Mouse (Mus musculus) megakaryocyte, embryonic 14.5 days (primary cell): ENCODE measurements at regions not wholly inside any gene's neighbourhood (a gene's known extent, or its start where the extent isn't known, plus 50 kb on each side); places are given as distances from the start of the nearest gene placed in this dataset.

ENCODE experiments used
- H3K27me3 ChIP-seq: replicated peaks from 2 replicates; pipeline ENCODE3; 2012; ENCODE audit warnings: inconsistent platforms
- H3K36me3 ChIP-seq: replicated peaks from 2 replicates; pipeline ENCODE3; 2012; ENCODE audit warnings: low read length, inconsistent platforms, mixed read lengths
- H3K4me1 ChIP-seq: 2 replicates; pipeline ENCODE4 v1.6.1; 2012; ENCODE audit warnings: inconsistent platforms
- H3K4me3 ChIP-seq: replicated peaks from 2 replicates; pipeline ENCODE3; 2012; ENCODE audit warnings: moderate library complexity, mild to moderate bottlenecking, inconsistent platforms
- H3K9me3 ChIP-seq: 2 replicates; pipeline ENCODE4 v1.6.1; 2012; ENCODE audit warnings: inconsistent platforms
- FLI1 ChIP-seq: IDR thresholded peaks from 2 replicates; pipeline ENCODE4 v1.6.1; 2012; ENCODE audit warnings: low read length, inconsistent platforms, mixed read lengths
- GATA1 ChIP-seq: IDR thresholded peaks from 3 replicates; pipeline ENCODE4 v1.6.1; 2012; ENCODE audit warnings: mixed read lengths, low read length, inconsistent platforms, borderline replicate concordance

- H3K36me3 ChIP-seq: no peaks in the 10 kb centered on the region
- H3K27me3 ChIP-seq: no peaks in the 10 kb centered on the region
- no peak overlapping the region for H3K4me3 ChIP-seq
- peaks cover 75% of the 10 kb centered on the region for H3K9me3 ChIP-seq
- no peaks in the 10 kb centered on the region for H3K4me1 ChIP-seq
- TF ChIP-seq FLI1 (no peak), GATA1 (no peak)
Measured at GRCm38 (mm10) chr2:171689102-171689501, 354.2 kb downstream of the Cbln4 start.

GRCm38 (mm10) chr2:171677998-171678397 is 365.3 kb downstream of the Cbln4 start:
- peaks cover 60% of the 10 kb centered on the region for H3K9me3 ChIP-seq
- no peaks in the 10 kb centered on the region for H3K4me1 ChIP-seq
- TF ChIP-seq GATA1 (no peak), FLI1 (no peak)
- H3K36me3 ChIP-seq: no peaks in the 10 kb centered on the region
- no peak overlapping the region for H3K4me3 ChIP-seq
- no peaks in the 10 kb centered on the region for H3K27me3 ChIP-seq

DNA sequence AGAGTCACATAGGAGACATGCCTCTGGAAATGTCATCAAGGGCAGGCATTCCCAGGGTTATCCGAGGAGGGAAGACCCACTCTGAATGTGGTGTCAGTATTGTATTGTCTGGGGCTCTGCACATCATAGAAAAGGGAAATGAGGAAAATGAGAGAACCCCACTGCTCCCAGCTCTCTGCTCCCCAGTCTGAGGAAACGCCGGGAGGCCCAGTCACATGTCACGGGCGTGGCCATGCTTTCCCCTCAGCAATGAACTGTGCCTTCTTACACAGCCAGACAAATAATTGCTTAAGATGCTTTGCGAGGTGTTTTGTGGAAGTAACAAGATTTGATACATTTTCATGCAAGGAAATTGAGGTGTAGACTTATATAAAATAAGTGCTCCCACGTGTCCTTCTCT is 366.1 kb downstream of the Cbln4 start:
- H3K9me3 ChIP-seq: peaks cover 55% of the 10 kb centered on the region
- no peaks in the 10 kb centered on the region for H3K36me3 ChIP-seq
- no peaks in the 10 kb centered on the region for H3K4me1 ChIP-seq
- TF ChIP-seq FLI1 (no peak), GATA1 (no peak)
- no peak overlapping the region for H3K4me3 ChIP-seq
- no peaks in the 10 kb centered on the region for H3K27me3 ChIP-seq

DNA sequence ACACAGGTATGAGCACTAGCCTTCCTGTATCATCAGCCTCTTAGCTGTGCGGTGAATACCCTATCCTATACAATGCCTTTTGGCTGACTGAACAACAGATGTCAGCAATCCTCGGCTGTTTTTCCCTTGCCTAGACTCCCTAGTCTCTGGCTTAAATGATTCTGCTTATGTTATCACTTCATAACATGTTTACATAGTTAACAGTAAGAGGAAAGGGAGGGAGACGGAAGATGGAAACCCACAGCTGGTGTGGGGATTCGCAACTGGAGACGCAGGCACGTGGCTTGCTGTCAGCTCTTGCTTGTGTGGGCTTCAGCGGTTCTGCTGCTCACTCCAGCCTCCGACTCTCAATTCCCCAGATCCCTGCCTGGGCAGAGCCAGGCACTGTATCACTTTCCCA is 367.2 kb downstream of the Cbln4 start:
- Histone ChIP-seq H3K36me3 (no peaks in the 10 kb centered on the region), H3K4me1 (no peaks in the 10 kb centered on the region), H3K4me3 (no peak overlapping the region), H3K27me3 (no peaks in the 10 kb centered on the region), H3K9me3 (peaks cover 56% of the 10 kb centered on the region)
- TF ChIP-seq GATA1 (no peak), FLI1 (no peak)

GRCm38 (mm10) chr2:171675411-171675810 is 367.9 kb downstream of the Cbln4 start:
- Histone ChIP-seq H3K36me3 (no peaks in the 10 kb centered on the region), H3K4me3 (no peak overlapping the region), H3K27me3 (no peaks in the 10 kb centered on the region), H3K9me3 (peaks cover 56% of the 10 kb centered on the region), H3K4me1 (no peaks in the 10 kb centered on the region)
- TF ChIP-seq FLI1: no peak
- TF ChIP-seq GATA1: no peak

DNA sequence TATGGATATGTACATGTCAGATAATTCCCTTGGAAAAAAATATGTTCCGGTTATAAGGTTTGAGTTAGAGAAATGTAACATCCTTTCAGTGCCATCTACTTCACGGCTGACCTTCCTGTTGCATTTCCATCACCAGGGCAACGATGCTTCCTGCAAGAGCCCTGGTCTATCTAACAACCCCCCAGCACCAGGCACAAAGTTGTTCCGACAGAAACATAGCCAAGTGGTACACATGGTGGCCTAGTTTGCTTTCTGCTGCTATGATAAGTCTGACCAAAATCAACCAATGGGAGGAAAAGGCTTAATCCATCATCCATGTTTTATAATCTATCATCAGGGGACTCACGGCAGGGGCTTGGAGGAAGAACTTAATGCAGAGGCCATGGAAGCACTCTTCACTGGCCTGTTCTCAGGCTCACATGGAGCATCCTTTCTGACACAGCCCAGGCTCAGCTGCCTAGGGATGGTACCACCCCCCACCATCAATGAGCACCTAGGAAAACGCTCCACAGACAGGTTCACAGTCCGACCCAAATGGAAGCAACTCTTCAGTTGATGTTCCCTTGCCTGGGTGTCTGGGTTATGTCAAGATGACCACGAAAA is 372.2 kb downstream of the Cbln4 start:
- no peak overlapping the region for H3K4me3 ChIP-seq
- H3K9me3 ChIP-seq: peaks cover 50% of the 10 kb centered on the region

DNA sequence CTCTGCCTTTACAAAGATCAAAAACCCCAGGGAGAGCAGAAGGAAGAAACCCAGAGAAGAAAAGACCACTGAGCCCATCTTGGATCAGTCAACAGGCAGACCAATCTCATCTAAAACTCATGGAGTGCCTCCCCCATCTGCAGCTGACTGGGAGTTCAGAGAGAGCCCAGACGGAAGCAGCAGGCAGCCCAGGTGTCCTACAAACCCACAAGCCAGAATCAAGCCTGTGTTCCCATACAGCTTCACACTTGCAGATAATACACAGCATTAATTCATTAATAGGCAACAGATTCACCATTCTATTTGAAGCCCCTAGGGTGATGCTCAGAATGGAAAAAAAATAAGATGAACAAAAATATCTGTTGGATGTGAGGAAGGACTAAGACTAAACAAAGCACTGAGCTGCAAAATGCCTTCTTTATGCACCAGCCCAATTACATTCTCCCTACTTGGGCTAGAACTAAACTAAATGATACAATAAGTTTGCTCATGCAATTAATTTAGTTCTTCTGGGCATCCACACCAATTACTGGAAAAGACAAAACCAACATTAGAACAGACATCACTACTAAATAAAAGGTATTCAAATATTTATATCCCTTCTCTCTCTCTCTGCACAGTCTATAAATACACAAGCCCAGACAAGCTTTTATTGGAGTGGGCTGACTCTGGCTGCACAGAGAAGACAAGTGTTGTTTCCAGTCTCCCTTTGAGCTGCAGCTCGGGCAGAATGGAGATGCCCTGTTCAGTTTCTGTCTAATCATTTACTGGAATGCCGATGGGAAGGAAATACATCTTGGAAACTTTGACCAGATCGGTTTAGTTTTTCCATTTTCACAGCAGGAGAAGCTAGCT is 374.2 kb downstream of the Cbln4 start:
- H3K4me1 ChIP-seq: no peaks in the 10 kb centered on the region
- H3K27me3 ChIP-seq: no peaks in the 10 kb centered on the region
- TF ChIP-seq FLI1: no peak
- TF ChIP-seq GATA1: no peak
- no peaks in the 10 kb centered on the region for H3K36me3 ChIP-seq
- H3K9me3 ChIP-seq: peaks cover 44% of the 10 kb centered on the region
- no peak overlapping the region for H3K4me3 ChIP-seq

More for the DNA sequence above, 372.2 kb downstream of the Cbln4 start:
- TF ChIP-seq FLI1: no peak
- TF ChIP-seq GATA1: no peak
- Histone ChIP-seq H3K4me1 (no peaks in the 10 kb centered on the region), H3K36me3 (no peaks in the 10 kb centered on the region), H3K27me3 (no peaks in the 10 kb centered on the region)

DNA sequence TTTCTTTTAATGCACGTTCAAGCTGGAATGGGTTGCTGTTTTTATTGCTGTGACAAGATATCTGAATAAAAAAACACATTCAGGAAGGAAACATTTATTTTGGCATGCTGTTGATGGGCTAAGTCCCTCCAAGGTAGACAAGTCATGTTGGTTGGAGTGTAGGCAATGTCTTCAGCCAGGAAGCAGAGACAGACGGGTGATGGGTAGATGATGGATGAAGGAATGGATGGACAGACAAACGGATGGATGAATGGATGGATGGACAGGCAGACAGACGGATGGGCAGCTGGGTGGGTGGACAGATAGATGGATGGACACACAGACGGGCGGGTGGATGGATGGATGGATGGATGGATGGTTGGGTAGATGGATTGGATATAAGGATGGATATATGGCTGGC is 380.7 kb downstream of the Cbln4 start:
- Histone ChIP-seq H3K4me3 (peak overlapping the region; percentile 62), H3K4me1 (no peaks in the 10 kb centered on the region), H3K9me3 (peaks cover 40% of the 10 kb centered on the region), H3K36me3 (no peaks in the 10 kb centered on the region), H3K27me3 (no peaks in the 10 kb centered on the region)
- TF ChIP-seq GATA1: no peak
- TF ChIP-seq FLI1: no peak

DNA sequence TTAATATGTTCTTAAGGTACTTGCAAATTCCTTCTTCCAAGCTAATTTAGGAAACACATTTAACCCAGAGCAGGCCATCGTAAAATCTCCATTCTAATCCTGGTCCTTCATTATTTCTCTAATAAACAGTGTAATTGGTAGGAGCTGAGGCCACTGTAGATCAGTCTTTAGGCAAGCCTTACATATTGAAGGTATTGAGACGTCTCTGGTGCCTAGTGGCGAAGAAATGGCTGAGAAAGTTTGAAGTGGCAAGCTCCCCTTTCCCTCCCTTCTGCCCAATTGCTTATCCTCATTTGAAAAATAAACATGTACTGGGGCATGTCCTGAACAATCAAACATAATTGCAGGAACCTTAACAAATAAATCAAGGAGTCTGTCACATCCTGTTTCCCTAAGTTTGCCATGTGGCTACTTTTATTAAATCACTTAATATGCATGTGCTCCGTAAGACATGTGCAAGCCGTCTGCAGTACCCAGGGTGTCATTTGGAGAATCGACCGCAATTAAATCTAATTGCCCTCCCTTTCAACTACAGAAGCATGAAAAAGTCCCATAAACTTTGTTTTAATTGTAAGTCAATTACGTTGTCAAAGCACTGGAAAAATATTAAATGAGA is 381.3 kb downstream of the Cbln4 start:
- H3K36me3 ChIP-seq: no peaks in the 10 kb centered on the region
- H3K4me3 ChIP-seq: no peak overlapping the region
- no peaks in the 10 kb centered on the region for H3K27me3 ChIP-seq
- TF ChIP-seq FLI1 (no peak), GATA1 (no peak)
- H3K9me3 ChIP-seq: peaks cover 40% of the 10 kb centered on the region
- no peaks in the 10 kb centered on the region for H3K4me1 ChIP-seq

DNA sequence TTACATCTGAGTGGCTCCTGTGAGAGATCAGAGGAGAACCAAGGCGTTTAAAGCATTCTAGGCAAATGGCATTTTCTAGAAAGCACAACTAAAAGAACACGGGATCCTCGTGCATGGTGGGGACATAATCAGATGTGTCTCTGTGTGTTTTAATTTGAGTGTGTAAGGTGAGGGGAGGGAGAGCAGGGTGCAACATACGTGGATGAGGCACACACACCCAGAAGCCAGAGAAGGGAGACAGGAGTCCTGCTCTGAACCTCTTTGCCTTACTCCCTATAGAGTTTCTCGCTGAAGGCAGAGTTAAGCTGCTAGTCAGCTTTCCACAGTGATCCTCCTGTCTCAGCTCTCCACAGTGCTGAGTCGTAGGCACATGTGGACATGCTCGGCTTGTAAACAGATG is 386.1 kb downstream of the Cbln4 start:
- TF ChIP-seq FLI1 (no peak), GATA1 (no peak)
- no peaks in the 10 kb centered on the region for H3K36me3 ChIP-seq
- no peaks in the 10 kb centered on the region for H3K27me3 ChIP-seq
- peaks cover 41% of the 10 kb centered on the region for H3K9me3 ChIP-seq
- no peaks in the 10 kb centered on the region for H3K4me1 ChIP-seq
- peak overlapping the region; percentile 10 for H3K4me3 ChIP-seq
